Mouse (Mus musculus): Measurements from ENCODE around the gene Ccdc167.

DNA sequence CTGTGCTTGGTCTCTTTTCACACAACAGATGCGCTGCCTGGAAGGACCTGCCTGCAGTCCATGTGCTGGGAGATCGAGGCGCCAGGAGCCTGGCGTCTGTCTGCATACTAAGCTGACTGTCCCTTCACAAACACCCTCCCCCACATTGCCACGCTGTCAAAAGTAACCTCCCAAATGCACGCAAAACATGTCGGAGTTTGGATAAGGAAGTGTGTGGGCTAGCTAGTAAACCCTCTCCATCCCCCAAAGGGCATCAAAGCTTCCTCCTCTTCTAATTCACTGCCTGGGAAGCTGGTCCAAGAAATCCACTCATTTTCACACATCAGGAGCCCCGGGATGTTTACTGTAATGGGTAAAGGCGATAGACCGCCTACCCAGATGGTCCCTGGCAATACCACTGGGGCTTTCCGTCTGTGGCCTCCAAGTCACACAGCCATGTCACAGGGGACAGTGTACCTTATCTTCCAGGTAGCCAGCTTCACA, 6.2 kb downstream of the Ccdc167 start:
- TF ChIP-seq CTCF (IDR thresholded peaks at IDR 0.05; ENCODE audit: insufficient read depth, low read length) (no peak), POLR2A (IDR thresholded peaks at IDR 0.05; ENCODE audit: borderline replicate concordance, extremely low read depth, low read depth, low read length) (no peak)
